Mouse (Mus musculus): ENCODE measurements at regions not wholly inside any gene's neighbourhood (a gene's known extent, or its start where the extent isn't known, plus 50 kb on each side); places are given as distances from the start of the nearest gene placed in this dataset.

- DNase-seq (ENCODE audit: low read depth, low spot score), result no peak
Measured at GRCm38 (mm10) chr1:42231897-42232296, 463.7 kb upstream of the Pou3f3 start.

GRCm38 (mm10) chr1:42232716-42233115 is 462.9 kb upstream of the Pou3f3 start:
- no peak for DNase-seq (ENCODE audit: low read depth, low spot score)

GRCm38 (mm10) chr1:42233289-42233688 is 462.3 kb upstream of the Pou3f3 start:
- no peak for DNase-seq (ENCODE audit: low read depth, low spot score)

DNA sequence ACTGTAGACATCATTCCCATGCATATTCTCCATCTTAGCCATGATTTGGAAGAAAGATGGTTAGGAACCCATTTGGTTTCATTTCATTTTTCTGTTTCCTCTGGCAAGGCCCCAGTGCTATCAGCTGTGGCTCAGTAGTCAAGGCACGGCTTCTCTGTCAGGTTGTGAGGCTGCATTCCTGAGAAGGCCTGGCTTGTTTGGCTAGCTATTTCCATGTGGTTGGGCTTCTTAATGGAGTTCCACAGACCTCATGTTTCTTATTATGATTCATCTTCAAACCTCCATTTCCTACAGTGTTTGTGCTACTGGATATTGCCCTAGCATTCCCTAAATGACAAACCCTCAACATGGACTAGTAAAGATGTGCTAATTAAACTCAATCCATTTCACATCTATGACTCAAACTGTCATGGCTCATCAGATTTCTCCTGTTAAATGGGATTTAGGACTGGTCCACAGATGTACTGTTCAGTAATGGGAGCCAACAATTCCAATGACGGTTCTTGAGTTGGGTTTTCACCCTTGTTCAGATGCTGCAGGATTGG is 459.0 kb upstream of the Pou3f3 start:
- no peak for DNase-seq (ENCODE audit: low read depth, low spot score)

GRCm38 (mm10) chr1:42238408-42238807 is 457.2 kb upstream of the Pou3f3 start:
- no peak for DNase-seq (ENCODE audit: low read depth, low spot score)

DNA sequence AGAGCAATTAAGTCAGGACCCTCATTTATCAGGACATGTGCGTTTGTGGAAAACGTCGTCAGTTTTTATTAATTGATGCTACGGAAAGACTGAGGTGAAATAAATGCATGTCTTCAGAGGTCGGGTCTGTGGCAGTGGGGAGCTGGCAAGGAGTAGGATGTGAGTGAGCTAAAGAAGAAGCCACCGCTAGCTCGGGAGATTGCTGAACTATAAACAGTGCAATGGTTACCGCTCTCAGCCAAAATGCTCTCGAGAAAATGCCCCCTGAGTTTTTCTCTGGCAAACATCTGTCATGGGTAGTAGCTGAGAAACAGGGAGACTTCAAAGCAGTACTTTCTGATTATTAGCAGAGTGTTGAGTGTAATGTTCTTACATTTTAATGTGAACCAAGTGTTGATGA is 454.4 kb upstream of the Pou3f3 start:
- DNase-seq (ENCODE audit: low read depth, low spot score), result no peak

GRCm38 (mm10) chr1:42241601-42242220 is 453.9 kb upstream of the Pou3f3 start:
- no peak for DNase-seq (ENCODE audit: low read depth, low spot score)

DNA sequence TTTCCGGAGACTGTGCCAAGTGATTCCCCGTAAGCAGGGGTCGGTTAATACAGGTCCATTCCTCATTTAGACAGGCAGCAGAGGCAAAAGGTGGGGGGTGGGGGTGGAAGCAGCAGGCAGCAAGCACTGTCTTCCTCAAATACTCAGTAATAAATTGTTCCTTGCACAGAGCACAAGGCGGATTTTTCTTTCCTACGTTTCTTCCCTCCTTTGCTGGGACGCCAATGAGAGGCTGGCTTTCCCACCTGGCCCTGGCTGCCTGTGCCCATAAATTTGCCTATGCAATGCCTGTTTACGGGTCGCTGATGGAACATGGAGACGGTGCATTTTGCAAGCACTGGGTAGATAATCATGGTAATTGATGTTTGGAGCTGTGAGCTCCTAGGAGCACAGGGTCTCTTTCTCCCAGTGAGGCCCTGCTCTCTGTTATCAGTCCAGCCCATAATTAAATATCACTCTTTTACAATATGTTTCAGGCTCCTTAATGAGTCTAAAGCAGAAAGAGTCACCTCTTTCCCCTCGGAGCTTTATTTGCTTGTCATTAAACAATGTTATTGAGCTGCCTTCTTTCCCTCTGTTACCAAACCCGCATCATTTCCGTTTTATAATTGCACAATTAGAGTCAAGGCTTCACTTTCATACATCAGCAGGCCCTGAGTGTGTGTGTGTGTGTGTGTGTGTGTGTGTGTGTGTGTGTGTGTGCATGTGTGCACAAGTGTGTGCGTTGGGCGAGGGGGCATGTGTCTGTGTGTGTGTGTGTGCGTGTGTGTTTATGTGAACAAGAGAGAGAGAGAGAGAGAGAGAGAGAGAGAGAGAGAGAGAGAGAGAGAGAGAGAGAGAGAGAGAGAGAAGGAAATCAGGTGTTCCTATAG is 452.7 kb upstream of the Pou3f3 start:
- no peak for DNase-seq (ENCODE audit: low read depth, low spot score)

DNA sequence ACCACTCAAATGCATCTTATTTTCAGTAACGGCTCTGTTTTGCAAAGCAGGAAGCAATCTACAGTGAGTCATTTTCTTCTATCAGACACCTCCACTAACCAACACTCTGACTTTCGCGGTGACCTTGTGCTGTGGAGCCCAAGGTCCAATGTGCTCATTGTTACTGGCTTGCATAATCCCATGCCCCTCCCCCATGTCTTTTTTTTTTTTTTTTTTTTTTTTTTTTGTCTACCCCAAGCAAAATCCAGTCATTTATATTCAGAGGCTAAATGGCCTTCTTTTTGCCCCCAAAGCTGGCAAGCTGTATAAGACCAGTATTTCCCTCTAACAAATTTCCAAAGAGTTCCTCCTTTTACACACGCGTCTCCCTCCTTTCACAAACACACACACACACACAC is 452.1 kb upstream of the Pou3f3 start:
- no peak for DNase-seq (ENCODE audit: low read depth, low spot score)

GRCm38 (mm10) chr1:42243878-42244277 is 451.7 kb upstream of the Pou3f3 start:
- no peak for DNase-seq (ENCODE audit: low read depth, low spot score)

- DNase-seq (ENCODE audit: low read depth, low spot score), result no peak
Measured at GRCm38 (mm10) chr1:42252386-42252785, 443.2 kb upstream of the Pou3f3 start.

DNA sequence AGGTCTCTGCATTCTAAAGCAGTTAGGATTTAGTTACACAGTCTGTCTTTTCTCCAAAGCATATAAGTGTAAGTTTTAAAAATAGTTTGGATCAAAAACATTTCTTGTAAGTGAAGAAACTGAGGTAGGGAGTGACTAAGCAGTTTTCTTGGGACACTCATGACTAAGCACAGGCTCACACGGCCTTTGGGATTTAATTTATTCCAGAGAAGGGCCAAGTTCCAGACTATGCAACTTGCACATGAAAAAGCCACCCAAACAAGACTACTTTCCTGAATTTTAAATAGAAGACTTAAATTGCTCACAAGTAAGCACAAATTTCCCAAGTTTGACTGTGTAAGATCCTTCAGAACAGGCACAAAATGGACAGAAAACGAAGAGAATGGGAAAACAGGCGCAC is 441.8 kb upstream of the Pou3f3 start:
- no peak for DNase-seq (ENCODE audit: low read depth, low spot score)

- DNase-seq (ENCODE audit: low read depth, low spot score), result no peak
Measured at GRCm38 (mm10) chr1:42256911-42257595, 438.5 kb upstream of the Pou3f3 start.

GRCm38 (mm10) chr1:42257801-42258593 is 437.6 kb upstream of the Pou3f3 start:
- no peak for DNase-seq (ENCODE audit: low read depth, low spot score)

- DNase-seq (ENCODE audit: low read depth, low spot score), result no peak
Measured at GRCm38 (mm10) chr1:42258594-42258910, 437.0 kb upstream of the Pou3f3 start.

GRCm38 (mm10) chr1:42259216-42259977 is 436.2 kb upstream of the Pou3f3 start:
- no peak for DNase-seq (ENCODE audit: low read depth, low spot score)

- no peak for DNase-seq (ENCODE audit: low read depth, low spot score)
Measured at GRCm38 (mm10) chr1:42260033-42260925, 435.3 kb upstream of the Pou3f3 start.

GRCm38 (mm10) chr1:42261031-42261430 is 434.5 kb upstream of the Pou3f3 start:
- DNase-seq (ENCODE audit: low read depth, low spot score), result no peak

GRCm38 (mm10) chr1:42261800-42262199 is 433.8 kb upstream of the Pou3f3 start:
- no peak for DNase-seq (ENCODE audit: low read depth, low spot score)

- DNase-seq (ENCODE audit: low read depth, low spot score), result no peak
Measured at GRCm38 (mm10) chr1:42262606-42263005, 433.0 kb upstream of the Pou3f3 start.

All from WW6 (cell line).